Mouse (Mus musculus): ENCODE results near the gene H2-K1.
A peak's percentile ranks its signal among the peaks of the same experiment; 100 is the strongest.

DNA sequence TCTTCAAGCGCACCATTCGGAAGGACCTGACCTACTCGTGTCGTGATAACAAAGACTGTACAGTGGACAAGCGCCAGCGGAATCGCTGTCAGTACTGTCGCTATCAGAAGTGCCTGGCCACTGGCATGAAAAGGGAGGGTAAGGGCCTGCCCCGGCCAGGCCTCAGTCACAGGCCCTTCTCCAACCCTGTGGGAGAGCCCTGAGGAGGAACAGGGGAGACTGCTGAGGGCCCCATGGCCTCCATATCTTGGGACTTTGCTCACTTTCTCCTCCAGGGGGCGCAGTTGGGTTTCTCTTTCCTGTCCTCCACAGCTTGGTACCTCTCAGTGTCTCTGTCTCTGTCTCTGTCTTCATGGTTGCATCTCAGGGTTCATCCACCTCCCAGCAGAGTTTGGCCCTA is 33.9 kb upstream of the H2-K1 start:
- TF ChIP-seq CTCF (IDR thresholded peaks at IDR 0.05; ENCODE audit: control insufficient read depth, insufficient read depth, insufficient replicate concordance, low read depth, low read length) (peak; percentile 50; the same call in 1 of the 2 replicates), POLR2A (IDR thresholded peaks at IDR 0.05; ENCODE audit: control insufficient read depth, low read depth, low read length) (peak; percentile 31; the same call in 1 of the 2 replicates)
